Mouse (Mus musculus): ENCODE measurements around the gene L3hypdh. TPM values are rescaled to one million over a fixed set of nuclear protein-coding genes. Genes with fewer than 3 reads are reported as not detected.
A peak's percentile ranks its signal among the peaks of the same experiment; 100 is the strongest.

The L3hypdh gene
- polyA plus RNA-seq, 1 experiment: 5.9 TPM

DNA sequence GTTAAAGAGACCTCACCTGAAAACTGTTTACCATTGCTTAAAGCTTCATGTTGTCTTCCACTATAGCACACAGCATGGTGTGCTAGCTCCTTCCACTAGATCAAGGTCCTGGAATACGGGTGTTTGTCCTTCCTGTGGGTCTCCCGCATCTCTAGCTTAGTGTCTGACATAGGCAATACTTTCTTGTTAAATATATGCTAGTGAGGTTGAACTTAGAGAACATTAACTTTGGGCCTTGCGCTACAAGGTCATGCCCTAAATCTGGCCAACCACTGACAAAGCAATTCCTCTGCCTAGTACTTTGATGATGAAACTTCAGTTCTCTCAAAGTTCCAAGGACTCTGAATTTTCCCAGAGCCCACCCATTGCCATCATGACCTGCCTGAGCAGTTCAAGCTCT lies 7.0 kb downstream of the L3hypdh start:
- no peak for DNase-seq
- H3K4me3 ChIP-seq (replicated peaks; ENCODE audit: insufficient read depth, low read depth, low read length): no peak overlapping the region
- H3K27ac ChIP-seq (ENCODE audit: insufficient read depth, low read length): no peak overlapping the region
- no peaks in the 10 kb centered on the region for H3K27me3 ChIP-seq (ENCODE audit: control insufficient read depth, insufficient read depth, low read length)
- H3K4me1 ChIP-seq (ENCODE audit: control insufficient read depth, insufficient read depth, low read length): no peaks in the 10 kb centered on the region
- 93% methylated on average over 3 of the region's 3 CpGs for WGBS
- TF ChIP-seq POLR2A (IDR thresholded peaks at IDR 0.05; ENCODE audit: borderline replicate concordance, insufficient read depth, low read length): no peak
- no peak for TF ChIP-seq CTCF (IDR thresholded peaks at IDR 0.05; ENCODE audit: borderline replicate concordance, insufficient read depth, low read depth, low read length)

DNA sequence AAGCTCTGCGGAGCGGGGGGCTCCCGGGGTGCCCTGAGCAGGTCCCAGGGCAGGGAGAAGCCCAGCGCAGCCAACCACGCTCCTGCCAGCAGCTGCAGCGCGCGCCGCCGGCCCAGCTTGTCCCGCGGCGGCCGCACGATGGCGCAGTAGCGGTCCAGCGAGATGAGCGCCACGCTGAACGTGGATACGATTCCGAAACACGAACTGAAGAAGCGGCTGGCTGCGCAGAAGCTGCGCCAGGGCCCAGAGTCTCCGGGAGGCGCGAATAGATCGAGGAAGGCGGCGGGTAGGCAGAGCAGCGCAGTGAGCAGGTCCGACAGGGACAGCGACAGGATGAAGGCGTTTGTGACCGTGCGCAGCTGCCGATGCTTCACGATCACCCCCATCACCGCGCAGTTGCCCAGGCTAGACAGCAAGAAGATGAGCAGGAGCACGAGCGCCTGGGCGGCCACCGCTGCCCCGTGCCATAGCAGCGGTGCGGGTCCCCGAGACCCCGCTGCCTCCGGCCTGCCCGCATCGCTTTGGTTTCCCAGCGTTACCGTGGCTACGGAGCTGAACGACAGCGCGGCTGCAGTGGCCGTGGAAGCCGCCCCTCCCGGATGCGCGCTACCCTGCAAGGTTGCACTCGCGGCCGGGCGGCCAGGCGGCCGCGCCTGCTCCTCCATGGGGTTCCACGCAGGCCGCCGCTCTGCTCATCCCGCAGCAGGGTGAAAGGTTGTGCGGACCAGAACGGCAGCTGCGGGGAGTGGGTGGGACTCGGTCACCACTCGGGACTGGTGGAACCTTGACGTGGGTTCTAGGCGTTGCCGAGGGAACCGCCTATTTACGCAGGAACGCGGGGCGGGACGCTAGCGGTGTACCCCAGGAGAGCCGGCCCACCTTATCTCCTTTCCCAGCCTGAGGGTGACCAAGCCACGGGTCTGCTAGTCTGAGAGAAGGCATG lies 14.6 kb downstream of the L3hypdh start, which contains the start of gene Gpr135:
TSS of gene Gpr135 (minus strand) at position 799 of the 943 bp plus-strand sequence.
- peak within 1 kb of the TSS; percentile 75 for H3K4me3 ChIP-seq (replicated peaks; ENCODE audit: insufficient read depth, low read depth, low read length)
- H3K4me1 ChIP-seq (ENCODE audit: control insufficient read depth, insufficient read depth, low read length): no peaks in the 10 kb centered on the region
- TF ChIP-seq POLR2A (IDR thresholded peaks at IDR 0.05; ENCODE audit: borderline replicate concordance, insufficient read depth, low read length) (peak; percentile 54; the same call in 1 of the 2 replicates), CTCF (IDR thresholded peaks at IDR 0.05; ENCODE audit: borderline replicate concordance, insufficient read depth, low read depth, low read length) (peak; percentile 71)
- peak within 1 kb of the TSS; percentile 18 for H3K27ac ChIP-seq (ENCODE audit: insufficient read depth, low read length)
- no peaks in the 10 kb centered on the region for H3K27me3 ChIP-seq (ENCODE audit: control insufficient read depth, insufficient read depth, low read length)
- under 1% methylated on average over 94 of the region's 94 CpGs for WGBS
- peak; percentile 87 to 89 for DNase-seq

- peak overlapping the region; percentile 75 for H3K4me3 ChIP-seq (replicated peaks; ENCODE audit: insufficient read depth, low read depth, low read length)
- H3K27me3 ChIP-seq (ENCODE audit: control insufficient read depth, insufficient read depth, low read length): no peaks in the 10 kb centered on the region
- no peak for DNase-seq
- TF ChIP-seq POLR2A (IDR thresholded peaks at IDR 0.05; ENCODE audit: borderline replicate concordance, insufficient read depth, low read length) (no peak), CTCF (IDR thresholded peaks at IDR 0.05; ENCODE audit: borderline replicate concordance, insufficient read depth, low read depth, low read length) (no peak)
- 7% methylated on average over 40 of the region's 40 CpGs for WGBS
- no peaks in the 10 kb centered on the region for H3K4me1 ChIP-seq (ENCODE audit: control insufficient read depth, insufficient read depth, low read length)
- H3K27ac ChIP-seq (ENCODE audit: insufficient read depth, low read length): no peak overlapping the region
Measured at GRCm38 (mm10) chr12:72069626-72070326, 15.5 kb downstream of the L3hypdh start.

DNA sequence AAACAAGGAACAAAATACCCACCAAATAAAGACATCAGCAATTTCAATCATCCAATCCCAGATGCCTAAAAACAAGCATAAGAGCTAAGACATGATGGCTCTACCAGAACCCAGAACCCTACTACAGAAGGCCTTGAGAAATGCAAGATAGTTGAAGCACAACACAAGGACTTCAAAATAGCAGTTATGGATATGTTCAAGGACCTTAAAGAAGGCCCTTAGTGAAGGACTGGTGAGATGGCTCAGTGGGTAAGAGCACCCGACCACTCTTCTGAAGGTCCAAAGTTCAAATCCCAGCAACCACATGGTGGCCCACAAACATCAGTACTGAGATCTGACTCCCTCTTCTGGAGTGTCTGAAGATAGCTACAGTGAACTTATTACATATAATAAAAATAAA lies 27.5 kb downstream of the L3hypdh start:
- no peak for DNase-seq
- no peak overlapping the region for H3K4me3 ChIP-seq (replicated peaks; ENCODE audit: insufficient read depth, low read depth, low read length)
- no peaks in the 10 kb centered on the region for H3K4me1 ChIP-seq (ENCODE audit: control insufficient read depth, insufficient read depth, low read length)
- WGBS: 70% methylated on average over 1 of the region's 1 CpGs
- no peaks in the 10 kb centered on the region for H3K27me3 ChIP-seq (ENCODE audit: control insufficient read depth, insufficient read depth, low read length)
- no peak for TF ChIP-seq CTCF (IDR thresholded peaks at IDR 0.05; ENCODE audit: borderline replicate concordance, insufficient read depth, low read depth, low read length)
- no peak for TF ChIP-seq POLR2A (IDR thresholded peaks at IDR 0.05; ENCODE audit: borderline replicate concordance, insufficient read depth, low read length)
- H3K27ac ChIP-seq (ENCODE audit: insufficient read depth, low read length): no peak overlapping the region

GRCm38 (mm10) chr12:72053851-72054250 lies 31.4 kb downstream of the L3hypdh start:
- no peak for DNase-seq
- Histone ChIP-seq H3K27ac (ENCODE audit: insufficient read depth, low read length) (no peak overlapping the region), H3K4me1 (ENCODE audit: control insufficient read depth, insufficient read depth, low read length) (no peaks in the 10 kb centered on the region), H3K4me3 (replicated peaks; ENCODE audit: insufficient read depth, low read depth, low read length) (no peak overlapping the region), H3K27me3 (ENCODE audit: control insufficient read depth, insufficient read depth, low read length) (no peaks in the 10 kb centered on the region)
- WGBS: 64% methylated on average over 6 of the region's 6 CpGs
- TF ChIP-seq POLR2A (IDR thresholded peaks at IDR 0.05; ENCODE audit: borderline replicate concordance, insufficient read depth, low read length) (no peak), CTCF (IDR thresholded peaks at IDR 0.05; ENCODE audit: borderline replicate concordance, insufficient read depth, low read depth, low read length) (no peak)

DNA sequence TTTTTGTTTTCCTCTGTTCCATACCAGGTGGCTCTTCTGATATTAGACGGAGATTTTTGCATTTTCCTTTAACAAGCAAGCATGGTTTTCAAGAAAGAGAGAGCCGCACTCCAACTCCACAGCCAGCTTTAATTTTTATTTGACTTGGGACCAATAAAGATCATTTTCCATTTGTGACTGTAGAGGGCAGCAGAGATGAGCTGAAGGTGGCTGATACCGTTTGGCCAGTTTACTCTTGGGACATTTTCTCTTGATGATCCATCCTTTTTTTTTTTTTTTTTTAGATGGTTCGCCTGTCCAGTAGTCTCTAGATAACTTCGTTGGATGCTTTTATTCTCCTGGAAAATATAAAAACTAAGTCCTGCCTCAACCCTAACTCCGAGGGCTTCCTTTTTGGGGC lies 31.9 kb downstream of the L3hypdh start:
- Histone ChIP-seq H3K4me1 (ENCODE audit: control insufficient read depth, insufficient read depth, low read length) (no peaks in the 10 kb centered on the region), H3K27me3 (ENCODE audit: control insufficient read depth, insufficient read depth, low read length) (no peaks in the 10 kb centered on the region), H3K27ac (ENCODE audit: insufficient read depth, low read length) (no peak overlapping the region), H3K4me3 (replicated peaks; ENCODE audit: insufficient read depth, low read depth, low read length) (no peak overlapping the region)
- TF ChIP-seq POLR2A (IDR thresholded peaks at IDR 0.05; ENCODE audit: borderline replicate concordance, insufficient read depth, low read length) (no peak), CTCF (IDR thresholded peaks at IDR 0.05; ENCODE audit: borderline replicate concordance, insufficient read depth, low read depth, low read length) (peak; percentile 39; the same call in 1 of the 2 replicates)
- peak in 1 of 2 experiments; percentile 28 for DNase-seq
- WGBS: 30% methylated on average over 6 of the region's 6 CpGs

DNA sequence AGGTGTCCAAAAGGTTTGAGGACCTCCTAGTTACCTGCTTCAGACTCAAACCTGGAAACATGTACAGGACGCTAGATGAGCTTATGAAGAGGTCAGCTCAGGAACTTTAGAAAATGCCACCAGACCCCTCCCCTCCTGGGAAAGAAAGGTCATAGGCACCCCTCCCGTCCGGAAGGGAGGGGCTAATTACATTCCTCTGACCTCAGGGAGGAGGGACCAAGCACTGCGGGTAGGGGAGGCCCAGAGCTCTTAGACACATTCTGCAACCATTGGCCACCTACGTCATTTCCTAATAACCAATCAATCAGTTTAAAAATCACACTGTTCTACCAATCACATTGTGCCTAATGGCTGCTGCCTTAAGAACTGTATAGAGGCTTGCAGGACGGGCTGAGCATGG lies 32.7 kb downstream of the L3hypdh start:
- H3K4me3 ChIP-seq (replicated peaks; ENCODE audit: insufficient read depth, low read depth, low read length): no peak overlapping the region
- no peaks in the 10 kb centered on the region for H3K4me1 ChIP-seq (ENCODE audit: control insufficient read depth, insufficient read depth, low read length)
- no peak for DNase-seq
- WGBS: 77% methylated on average over 6 of the region's 6 CpGs
- H3K27ac ChIP-seq (ENCODE audit: insufficient read depth, low read length): no peak overlapping the region
- no peaks in the 10 kb centered on the region for H3K27me3 ChIP-seq (ENCODE audit: control insufficient read depth, insufficient read depth, low read length)
- TF ChIP-seq CTCF (IDR thresholded peaks at IDR 0.05; ENCODE audit: borderline replicate concordance, insufficient read depth, low read depth, low read length) (no peak), POLR2A (IDR thresholded peaks at IDR 0.05; ENCODE audit: borderline replicate concordance, insufficient read depth, low read length) (no peak)

Measured in cerebellum, adult 2 months (tissue).